Mouse (Mus musculus): ENCODE measurements around the gene Trem1. TPM values are rescaled to one million over a fixed set of nuclear protein-coding genes. Genes with fewer than 3 reads are reported as not detected.

Trem1 gene
- total RNA-seq, 2 experiments from 2014 or later: not detected

DNA sequence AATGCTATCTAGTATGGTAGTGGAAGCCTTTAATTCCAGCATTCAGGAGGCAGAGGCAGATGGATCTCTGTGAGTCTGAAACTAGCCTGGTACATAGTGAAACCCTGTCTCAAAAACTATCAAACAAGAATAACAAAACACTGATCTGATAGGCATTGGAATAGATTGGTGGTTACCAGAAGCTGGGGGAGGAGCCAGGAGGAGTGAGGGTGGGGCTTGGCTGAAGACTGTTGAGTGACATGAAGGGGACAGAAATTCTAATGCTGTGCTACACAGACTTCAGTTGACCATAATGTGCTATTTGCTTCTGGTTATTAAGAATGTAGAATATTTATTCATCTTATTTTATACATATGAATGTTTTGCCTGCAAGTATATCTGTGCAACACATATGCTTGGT is 35.7 kb downstream of the Trem1 start:
- DNase-seq: no peak

DNA sequence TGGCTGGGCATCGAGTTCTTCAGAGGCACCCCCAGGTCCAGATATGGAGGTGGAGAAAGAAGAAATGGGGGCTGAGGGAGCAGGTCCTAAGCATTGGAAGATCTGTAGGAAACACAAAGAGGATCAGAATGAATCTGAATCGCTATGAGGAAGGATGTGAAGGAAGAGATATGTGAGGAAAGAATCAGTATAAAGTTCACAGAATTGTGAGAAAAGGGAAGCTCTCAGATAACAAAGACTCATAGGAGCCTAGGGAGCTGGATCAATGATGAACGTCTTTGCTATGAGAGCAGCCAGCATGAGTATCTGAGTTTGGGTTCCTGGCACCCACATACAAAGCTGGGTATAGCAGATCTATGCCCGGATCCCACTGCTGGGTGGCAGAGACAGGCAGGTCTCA is 37.3 kb downstream of the Trem1 start:
- DNase-seq: no peak

DNA sequence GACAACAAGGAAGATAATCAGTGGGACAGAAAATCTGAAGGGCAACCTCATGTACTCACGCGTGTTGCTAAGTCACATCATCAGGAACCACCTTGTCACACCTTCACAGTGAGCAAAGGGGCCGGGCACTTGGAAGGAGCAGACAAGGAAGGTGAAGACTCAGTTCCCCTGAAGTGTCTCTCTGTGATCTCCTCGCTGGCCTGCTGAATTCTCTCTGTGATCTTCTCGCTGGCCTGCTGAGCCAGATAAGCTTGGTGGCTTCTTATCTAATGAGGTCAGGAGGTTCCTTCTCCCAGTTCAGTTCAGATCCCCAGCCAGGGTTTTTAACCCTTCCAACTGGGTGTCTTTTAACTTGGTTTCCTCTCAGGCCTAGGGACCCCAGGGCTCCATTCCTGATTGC is 39.6 kb downstream of the Trem1 start:
- DNase-seq: no peak

DNA sequence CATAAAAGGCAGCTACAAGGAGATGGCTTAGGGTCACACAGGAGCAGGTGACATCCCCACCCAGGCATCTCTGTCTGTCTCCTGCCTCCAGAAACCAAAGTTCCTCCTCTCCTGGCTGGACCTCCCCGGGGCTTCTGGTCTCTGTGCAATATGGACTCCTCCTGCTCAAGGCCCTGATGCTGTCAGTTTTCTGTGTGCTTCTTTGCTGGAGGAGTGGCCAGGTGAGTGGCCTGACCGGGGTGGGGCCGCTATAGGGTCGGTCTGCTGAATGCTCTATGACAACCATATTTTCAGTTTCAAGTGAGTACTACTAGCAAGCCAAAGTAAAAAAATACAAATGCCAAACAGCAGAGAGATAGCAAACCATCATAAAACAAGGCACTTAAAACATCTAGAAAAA is 40.0 kb downstream of the Trem1 start:
- DNase-seq: no peak

DNA sequence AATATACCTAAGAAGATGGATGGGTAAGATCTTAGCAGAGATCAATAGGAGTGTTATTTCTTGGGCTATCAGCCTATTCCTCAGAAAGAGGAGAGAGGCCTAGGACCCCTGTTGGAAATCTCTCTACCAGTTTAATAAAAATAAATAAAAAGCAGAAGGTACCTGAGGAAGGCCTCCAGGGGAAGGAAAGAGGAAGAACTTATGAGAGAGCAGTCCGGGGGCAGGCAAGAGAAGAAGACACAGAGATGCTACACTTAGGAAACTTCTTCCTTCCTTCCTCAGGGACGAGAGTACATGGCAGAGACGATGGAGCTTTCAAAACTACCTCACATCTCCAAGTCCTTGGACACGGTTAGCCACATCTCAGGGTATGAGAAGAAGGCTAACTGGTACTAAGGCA is 41.5 kb downstream of the Trem1 start:
- no peak for DNase-seq

DNA sequence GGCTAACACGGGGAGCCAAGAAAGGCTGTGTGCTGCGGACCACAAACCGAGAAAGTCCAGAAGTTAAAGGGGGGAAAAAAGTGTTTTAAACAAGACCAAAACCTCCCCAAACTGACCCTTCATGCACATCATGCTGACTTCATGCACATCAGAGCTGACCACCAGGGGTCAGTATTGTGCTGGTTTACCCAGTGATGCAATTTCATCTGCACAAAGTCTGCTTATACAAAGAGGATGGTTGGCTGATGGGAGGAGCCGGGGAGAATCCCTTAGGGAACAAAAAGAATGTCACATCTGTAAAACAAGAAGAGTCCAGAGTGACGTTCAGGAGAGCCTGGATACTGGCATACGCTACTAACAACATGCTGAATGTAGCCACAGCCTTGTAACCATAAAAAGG is 42.3 kb downstream of the Trem1 start:
- peak; percentile 9 for DNase-seq

DNA sequence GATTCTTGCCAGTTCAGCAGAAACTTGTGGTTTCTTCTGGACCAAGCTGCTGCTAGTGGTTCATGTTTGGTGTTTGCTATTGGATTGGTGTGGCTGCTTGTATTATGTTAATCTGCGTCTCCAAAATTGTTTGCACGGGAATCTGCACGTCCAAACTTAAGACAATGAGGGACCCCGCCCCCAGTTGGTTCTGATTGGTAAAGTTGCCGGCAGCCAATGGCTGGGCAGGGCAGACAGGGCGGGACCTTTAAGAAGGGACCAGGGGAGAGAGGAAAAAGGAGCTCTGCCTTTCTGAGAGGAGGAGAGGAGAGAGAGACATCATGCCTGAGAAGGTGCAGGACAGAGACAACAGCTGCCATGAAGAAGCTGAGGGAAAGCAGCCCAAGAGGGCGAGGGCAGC is 43.2 kb downstream of the Trem1 start:
- no peak for DNase-seq

DNA sequence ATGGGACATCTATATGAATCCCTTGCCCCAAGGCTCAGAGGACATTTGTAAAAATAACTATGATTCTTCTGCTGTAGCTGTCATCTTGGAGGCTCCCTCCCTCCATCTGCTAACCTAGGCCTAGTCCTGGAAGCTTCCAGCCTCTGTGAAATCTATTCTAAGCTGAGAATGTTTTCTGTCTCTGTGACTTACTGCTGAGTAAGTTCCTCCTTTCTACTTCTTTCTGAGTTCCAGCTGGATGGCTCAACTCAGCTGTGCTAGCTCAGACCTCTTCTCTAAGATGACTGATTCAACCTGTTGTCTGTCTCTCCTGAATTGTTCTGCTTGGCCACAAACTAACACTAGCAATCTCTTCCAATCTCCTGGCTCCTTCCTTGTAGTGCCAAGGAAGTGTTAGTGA is 45.8 kb downstream of the Trem1 start:
- DNase-seq: no peak

DNA sequence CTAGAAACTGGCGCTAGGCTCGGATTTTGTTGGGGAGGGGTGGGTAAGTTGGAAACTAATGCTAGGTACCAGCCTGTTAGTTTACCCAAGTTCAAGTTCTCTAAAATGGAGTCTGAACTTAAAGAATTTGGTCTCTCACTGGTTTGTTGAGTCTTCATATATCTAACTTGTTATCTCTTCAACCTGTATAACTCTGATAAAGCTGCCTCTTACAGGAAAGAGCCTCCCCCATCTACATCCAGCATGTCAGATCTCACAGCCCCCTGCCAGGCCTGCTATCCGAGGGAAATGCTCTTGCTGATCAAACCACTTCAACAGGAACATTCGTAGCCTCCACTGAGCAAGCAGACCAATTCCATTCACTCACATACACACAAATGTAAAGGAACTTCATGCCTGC is 46.4 kb downstream of the Trem1 start:
- no peak for DNase-seq

DNA sequence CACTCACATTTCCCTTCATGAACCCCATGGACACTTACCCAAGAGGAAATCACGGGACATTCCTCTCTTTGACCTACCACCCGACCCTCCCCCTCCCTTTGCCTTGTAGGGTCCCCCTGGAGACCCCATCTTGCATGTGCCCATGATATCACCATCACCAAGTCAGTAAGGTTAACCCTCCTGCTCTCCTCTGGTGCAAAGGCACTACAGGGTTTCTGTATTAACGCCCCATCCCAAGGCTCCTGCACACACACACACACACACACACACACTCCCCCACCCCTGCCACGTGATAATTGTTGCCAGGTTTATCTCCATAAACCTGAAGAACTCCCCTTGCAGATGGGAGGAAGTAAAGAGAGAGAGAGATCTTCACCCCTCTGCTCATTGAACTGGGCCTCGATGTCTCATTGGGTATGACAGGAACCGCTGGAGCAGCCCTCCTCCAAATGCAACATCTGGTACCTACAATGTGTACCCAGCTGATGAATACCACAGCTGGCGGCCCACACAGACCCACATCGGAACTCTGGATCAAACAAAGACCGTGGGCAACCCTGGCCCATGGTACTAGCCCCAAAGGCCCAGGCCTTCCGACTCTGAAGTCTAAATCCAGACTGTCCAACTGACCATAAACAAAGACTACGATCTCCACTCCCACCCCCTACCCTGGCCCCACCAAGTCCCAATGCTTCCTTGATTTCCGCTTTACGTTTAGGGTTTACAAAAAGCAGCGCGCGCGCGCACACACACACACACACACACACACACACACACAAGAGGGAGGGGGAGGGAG is 48.6 kb downstream of the Trem1 start:
- no peak for DNase-seq

DNA sequence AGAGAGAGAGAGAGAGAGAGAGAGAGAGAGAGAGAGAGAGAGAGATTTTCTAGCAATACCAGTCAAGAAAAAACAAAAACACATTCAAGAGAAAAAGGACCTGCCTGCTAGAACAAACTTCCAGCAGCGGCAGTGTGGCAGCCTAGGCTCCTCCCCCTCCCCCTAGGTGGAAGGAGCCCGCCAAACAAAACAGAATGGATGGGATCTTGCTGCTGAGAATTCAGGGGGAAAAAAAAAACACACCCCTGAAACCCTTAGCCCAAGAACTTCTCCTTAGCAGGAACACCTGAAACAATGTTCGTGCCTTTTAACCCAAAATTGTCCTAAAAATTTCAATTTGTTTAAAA is 49.1 kb downstream of the Trem1 start:
- no peak for DNase-seq

DNA sequence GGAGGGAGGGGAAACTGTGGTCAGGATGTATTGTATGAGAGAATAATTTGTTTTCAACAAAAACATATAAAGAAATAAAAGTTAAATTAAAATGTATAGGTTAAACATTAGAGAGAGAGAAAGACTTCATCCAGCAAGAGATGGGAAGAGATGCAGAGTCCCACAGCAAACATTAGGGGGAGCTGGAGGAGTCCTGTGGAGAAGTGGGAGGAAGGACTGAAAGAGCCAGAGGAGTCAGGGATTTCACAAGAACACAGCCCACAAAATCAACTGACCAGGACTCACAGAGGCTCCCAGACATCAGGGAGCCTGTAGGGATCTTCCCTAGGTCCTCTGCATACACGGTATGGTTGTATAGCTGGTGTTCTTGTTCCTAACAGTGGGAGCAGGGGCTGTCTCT is 54.2 kb downstream of the Trem1 start:
- no peak for DNase-seq

DNA sequence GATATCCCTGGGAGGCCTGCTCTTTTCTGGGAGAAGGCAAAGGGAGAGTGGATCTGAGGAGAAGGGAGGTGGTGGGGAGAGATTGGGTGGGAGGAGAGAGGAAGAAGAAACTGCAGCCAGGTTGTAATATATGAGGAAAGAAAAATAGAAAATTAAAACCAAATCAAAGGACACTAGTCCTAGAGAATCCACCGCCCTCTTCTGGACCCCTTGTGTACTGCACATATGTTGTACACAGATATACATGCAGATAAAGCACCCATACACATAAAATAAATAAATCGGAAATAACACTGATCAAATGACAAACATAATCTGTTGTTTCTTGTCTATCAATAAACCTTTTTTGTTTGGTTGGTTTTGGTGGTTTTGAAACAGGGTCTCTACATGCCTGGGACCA is 54.7 kb downstream of the Trem1 start:
- DNase-seq: no peak

DNA sequence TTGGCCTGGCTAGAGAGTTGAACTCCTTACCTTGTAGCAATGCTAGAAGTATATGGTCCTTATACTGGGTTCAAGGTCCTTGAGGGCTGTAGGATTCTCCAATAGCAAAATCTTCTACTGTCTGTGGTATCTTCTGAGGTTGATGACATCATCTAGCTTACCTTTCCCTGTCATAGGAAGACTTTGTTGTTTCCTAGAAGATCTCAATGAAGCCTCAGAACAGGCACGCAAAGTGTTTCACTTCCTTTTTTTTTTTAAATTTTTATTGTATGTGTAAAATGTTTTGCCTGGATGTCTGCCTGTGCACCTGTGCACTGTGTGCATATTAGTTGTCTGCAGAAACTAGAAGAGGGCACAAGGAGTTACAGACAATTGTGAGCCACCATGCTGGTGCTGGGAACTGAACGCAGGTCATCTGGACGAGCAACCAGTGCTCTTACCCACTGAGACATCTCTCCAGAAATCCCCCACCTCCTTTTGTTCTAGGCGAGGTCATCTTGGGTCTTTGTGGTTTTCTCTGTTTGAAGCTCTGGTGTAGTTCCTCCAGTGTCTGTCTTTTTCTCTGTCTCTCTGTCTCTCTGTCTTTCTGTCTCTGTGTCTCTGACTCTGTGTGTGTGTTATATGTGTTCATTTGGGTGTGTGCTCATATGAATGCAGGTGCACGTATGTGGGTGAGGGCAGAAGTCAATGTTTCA is 61.1 kb downstream of the Trem1 start:
- no peak for DNase-seq

Other genes starting within 250 kb of the Trem1 start
- not detected for gene 1700122O11Rik, start 194.5 kb upstream of the Trem1 start, total RNA-seq (2021)
- not detected for gene 1700067P10Rik, start 143.4 kb upstream of the Trem1 start, total RNA-seq (2021)
- not detected for gene 9830107B12Rik, start 86.5 kb upstream of the Trem1 start, total RNA-seq (2021)
- gene A530064D06Rik, start 65.5 kb upstream of the Trem1 start, total RNA-seq (2021): not detected
- gene Trem3, start 15.0 kb downstream of the Trem1 start, total RNA-seq (2021): not detected
- gene Treml4, start 31.5 kb downstream of the Trem1 start, total RNA-seq (2021): not detected
- gene Treml2, start 66.7 kb downstream of the Trem1 start, total RNA-seq (2021): under 1 TPM in 1 of 2 experiments, not detected in 1; 0.08 TPM
- gene B430306N03Rik, start 83.4 kb downstream of the Trem1 start, total RNA-seq (2021): not detected
- under 1 TPM in 1 of 2 experiments, not detected in 1; 0.83 TPM for gene Trem2, start 113.6 kb downstream of the Trem1 start, total RNA-seq (2021)
- gene Treml1, start 127.1 kb downstream of the Trem1 start, total RNA-seq (2021): under 1 TPM in 1 of 2 experiments, not detected in 1; 0.23 TPM
- 1 to 10 TPM; 6.9 TPM for gene Nfya, start 177.1 kb downstream of the Trem1 start, total RNA-seq (2021)
- gene Oard1, start 177.2 kb downstream of the Trem1 start, total RNA-seq (2021): 1 to 10 TPM; 9.0 to 9.8 TPM
- gene Apobec2, start 200.2 kb downstream of the Trem1 start, total RNA-seq (2021): 100 to 1,000 TPM; 500 to 744 TPM
- not detected for gene Tspo2, start 218.8 kb downstream of the Trem1 start, total RNA-seq (2021)
- not detected for gene Unc5cl, start 222.1 kb downstream of the Trem1 start, total RNA-seq (2021)